Mouse (Mus musculus) cerebellum, adult 2 months (tissue): ENCODE results near the gene Bcas1. TPM values are rescaled to one million over a fixed set of nuclear protein-coding genes. Genes with fewer than 3 reads are reported as not detected.

Experiments used
- DNase-seq, 2 experiments: peaks; one replicate each; pipeline ENCODE4 v3.0.0; 2021
- H3K27ac ChIP-seq: fragments of 200-500 bp; 2 replicates; pipeline ENCODE4 v1.5.1; 2012; ENCODE audit warnings: low read length, control low read depth, inconsistent platforms; ENCODE audit not compliant: insufficient read depth
- H3K27me3 ChIP-seq: fragments of 200-500 bp; 2 replicates; pipeline ENCODE4 v1.6.1; 2012; ENCODE audit warnings: inconsistent platforms, mild to moderate bottlenecking, low read length, moderate library complexity; ENCODE audit not compliant: control insufficient read depth, insufficient read depth
- H3K4me1 ChIP-seq: fragments of 200-500 bp; 2 replicates; pipeline ENCODE4 v1.6.1; 2011; ENCODE audit warnings: low read length; ENCODE audit not compliant: control insufficient read depth, insufficient read depth
- H3K4me3 ChIP-seq: fragments of 200-500 bp; replicated peaks from 2 replicates; pipeline ENCODE3; 2011; ENCODE audit warnings: mild to moderate bottlenecking, low read depth, low read length, control low read depth; ENCODE audit not compliant: insufficient read depth
- CTCF ChIP-seq: fragments of 200-500 bp; IDR thresholded peaks from 2 replicates; pipeline ENCODE4 v1.5.1; 2011; ENCODE audit warnings: low read depth, mild to moderate bottlenecking, control low read depth, low read length, moderate library complexity, borderline replicate concordance; ENCODE audit not compliant: insufficient read depth
- POLR2A ChIP-seq: fragments of 200-500 bp; IDR thresholded peaks from 2 replicates; pipeline ENCODE4 v1.6.1; 2011; ENCODE audit warnings: low read length, control low read depth, borderline replicate concordance; ENCODE audit not compliant: insufficient read depth
- WGBS: fragments of 180-500 bp; shearing (Covaris S2); methylation state at CpG from one replicate; pipeline ENCODE4 v1.1.7; 2018; 5-methylcytosine and 5-hydroxymethylcytosine counted together
- polyA plus RNA-seq: library from polyadenylated mRNA; depleted of rRNA; stranded (reverse); fragments of >200 nt; gene quantifications from 2 replicates; pipeline ENCODE4 v1.2.3, GENCODE M21; 2012; rRNA removed

The Bcas1 gene
- polyA plus RNA-seq, 1 experiment: 282 TPM

- no peaks in the 10 kb centered on the region; the same call in 1 of the 2 replicates for H3K27me3 ChIP-seq
- H3K27ac ChIP-seq: no peak overlapping the region
- no peak for TF ChIP-seq POLR2A
- TF ChIP-seq CTCF: no peak
- no peaks in the 10 kb centered on the region; the same call in 1 of the 2 replicates for H3K4me1 ChIP-seq
- DNase-seq: no peak
- WGBS: 85% methylated on average over 13 of the region's 13 CpGs
- H3K4me3 ChIP-seq: no peak overlapping the region
Observed at GRCm38 (mm10) chr2:170310310-170310987, 117.2 kb downstream of the Bcas1 start.

GRCm38 (mm10) chr2:170308966-170309365 lies 118.7 kb downstream of the Bcas1 start:
- Histone ChIP-seq H3K4me1 (no peaks in the 10 kb centered on the region; the same call in 1 of the 2 replicates), H3K27ac (no peak overlapping the region), H3K27me3 (no peaks in the 10 kb centered on the region; the same call in 1 of the 2 replicates), H3K4me3 (no peak overlapping the region)
- TF ChIP-seq POLR2A: no peak
- no peak for TF ChIP-seq CTCF
- DNase-seq: no peak
- WGBS: 65% methylated on average over 9 of the region's 9 CpGs

- no peak overlapping the region for H3K4me3 ChIP-seq
- no peaks in the 10 kb centered on the region; the same call in 1 of the 2 replicates for H3K27me3 ChIP-seq
- TF ChIP-seq POLR2A (no peak), CTCF (no peak)
- DNase-seq: no peak
- H3K27ac ChIP-seq: no peak overlapping the region
- WGBS: 54% methylated on average over 10 of the region's 10 CpGs
- H3K4me1 ChIP-seq: no peaks in the 10 kb centered on the region; the same call in 1 of the 2 replicates
Observed at GRCm38 (mm10) chr2:170308033-170308820, 119.4 kb downstream of the Bcas1 start.

GRCm38 (mm10) chr2:170307589-170308021 lies 120.0 kb downstream of the Bcas1 start:
- TF ChIP-seq CTCF: no peak
- no peak for TF ChIP-seq POLR2A
- Histone ChIP-seq H3K27ac (no peak overlapping the region), H3K27me3 (no peaks in the 10 kb centered on the region; the same call in 1 of the 2 replicates), H3K4me3 (no peak overlapping the region), H3K4me1 (no peaks in the 10 kb centered on the region; the same call in 1 of the 2 replicates)
- DNase-seq: no peak
- 42% methylated on average over 7 of the region's 7 CpGs for WGBS

- H3K27ac ChIP-seq: no peak overlapping the region
- no peak overlapping the region for H3K4me3 ChIP-seq
- H3K27me3 ChIP-seq: no peaks in the 10 kb centered on the region; the same call in 1 of the 2 replicates
- WGBS: 89% methylated on average over 9 of the region's 9 CpGs
- DNase-seq: no peak
- no peak for TF ChIP-seq CTCF
- no peak for TF ChIP-seq POLR2A
- H3K4me1 ChIP-seq: no peaks in the 10 kb centered on the region; the same call in 1 of the 2 replicates
Observed at GRCm38 (mm10) chr2:170306637-170307320, 120.9 kb downstream of the Bcas1 start.

- 10% methylated on average over 12 of the region's 12 CpGs for WGBS
- no peak overlapping the region for H3K27ac ChIP-seq
- no peak for TF ChIP-seq CTCF
- no peak for DNase-seq
- H3K4me3 ChIP-seq: no peak overlapping the region
- H3K4me1 ChIP-seq: no peaks in the 10 kb centered on the region
- no peaks in the 10 kb centered on the region for H3K27me3 ChIP-seq
Observed at GRCm38 (mm10) chr2:170304766-170305165, 122.9 kb downstream of the Bcas1 start.

GRCm38 (mm10) chr2:170303595-170303994 lies 124.0 kb downstream of the Bcas1 start:
- Histone ChIP-seq H3K27ac (no peak overlapping the region), H3K4me1 (no peaks in the 10 kb centered on the region), H3K27me3 (no peaks in the 10 kb centered on the region), H3K4me3 (no peak overlapping the region)
- TF ChIP-seq POLR2A (no peak), CTCF (no peak)
- DNase-seq: no peak
- WGBS: 55% methylated on average over 7 of the region's 7 CpGs

GRCm38 (mm10) chr2:170302825-170303224 lies 124.8 kb downstream of the Bcas1 start:
- Histone ChIP-seq H3K4me3 (no peak overlapping the region), H3K4me1 (no peaks in the 10 kb centered on the region), H3K27ac (no peak overlapping the region), H3K27me3 (no peaks in the 10 kb centered on the region)
- 90% methylated on average over 8 of the region's 8 CpGs for WGBS
- no peak for TF ChIP-seq POLR2A
- no peak for TF ChIP-seq CTCF
- no peak for DNase-seq

Other genes starting within 250 kb of the Bcas1 start
- gene Pfdn4, start 68.6 kb upstream of the Bcas1 start, polyA plus RNA-seq: 31.8 and 32.3 TPM in 2 replicates
- gene Cyp24a1, start 69.3 kb upstream of the Bcas1 start, polyA plus RNA-seq: 0.08 and 0.14 TPM in 2 replicates
- gene 4930470P17Rik, start 174.2 kb upstream of the Bcas1 start, polyA plus RNA-seq: not detected in 2 replicates